Mouse (Mus musculus): ENCODE measurements around the gene Gm10203.

GRCm38 (mm10) chr6:149118935-149119334, 11.0 kb upstream of the Gm10203 start:
- TF ChIP-seq CTCF (IDR thresholded peaks at IDR 0.05; ENCODE audit: low read depth) (no peak), EP300 (IDR thresholded peaks at IDR 0.05; ENCODE audit: low read depth) (no peak)

All from liver, embryonic 14.5 days (tissue).